Mouse (Mus musculus) forebrain, embryonic 14.5 days (tissue): ENCODE data around the gene Lrp5. TPM values are rescaled to one million over a fixed set of nuclear protein-coding genes. Genes with fewer than 3 reads are reported as not detected.
A peak's percentile ranks its signal among the peaks of the same experiment; 100 is the strongest.

Source experiments
- ATAC-seq: fragments of 200-750 bp; cut with Nextera tagmentation; 2 replicates; pipeline ENCODE4 v1.8.0; 2017; ENCODE audit warnings: mild to moderate bottlenecking, moderate library complexity
- DNase-seq: peaks from one replicate; pipeline ENCODE4 v3.0.0-alpha.2; 2015; ENCODE audit warnings: low spot score
- H3K27ac ChIP-seq: fragments of 300-500 bp; sonication (generic); 2 replicates; pipeline ENCODE4 v1.5.1; 2014; ENCODE audit warnings: low read depth, mild to moderate bottlenecking, control low read depth, low read length, moderate library complexity
- H3K27me3 ChIP-seq: fragments of 300-500 bp; sonication (generic); replicated peaks from 2 replicates; pipeline ENCODE4 v1.6.1; 2014; ENCODE audit warnings: low read length, control low read depth, mixed read lengths; ENCODE audit not compliant: control insufficient read depth, insufficient read depth
- H3K36me3 ChIP-seq: fragments of 300-500 bp; sonication (generic); 2 replicates; pipeline ENCODE4 v1.6.1; 2014; ENCODE audit warnings: low read length, control low read depth; ENCODE audit not compliant: control insufficient read depth, insufficient read depth
- H3K4me1 ChIP-seq: fragments of 300-500 bp; sonication (generic); 2 replicates; pipeline ENCODE4 v1.6.1; 2014; ENCODE audit warnings: antibody characterized with exemption, low read length, control low read depth; ENCODE audit not compliant: control insufficient read depth, insufficient read depth
- H3K4me2 ChIP-seq: fragments of 300-500 bp; sonication (generic); 2 replicates; pipeline ENCODE4 v1.6.1; 2014; ENCODE audit warnings: mild to moderate bottlenecking, control low read depth, low read length
- H3K4me3 ChIP-seq: fragments of 300-500 bp; sonication (generic); 2 replicates; pipeline ENCODE4 v1.5.1; 2014; ENCODE audit warnings: low read depth, low read length, control low read depth
- H3K9ac ChIP-seq: fragments of 300-500 bp; sonication (generic); 2 replicates; pipeline ENCODE4 v1.6.1; 2014; ENCODE audit warnings: mild to moderate bottlenecking, low read length, control low read depth, moderate library complexity
- H3K9me3 ChIP-seq: fragments of 300-500 bp; sonication (generic); replicated peaks from 2 replicates; pipeline ENCODE4 v1.6.1; 2016; ENCODE audit warnings: low read length, control low read depth, mixed read lengths; ENCODE audit not compliant: control insufficient read depth
- WGBS: fragments of 180-500 bp; shearing (Covaris S2); extraction: QIAGEN DNeasy Blood & Tissue Kit; methylation state at CpG from one replicate; pipeline ENCODE4 v1.1.7; 2014; 5-methylcytosine and 5-hydroxymethylcytosine counted together
- polyA plus RNA-seq: library from polyadenylated mRNA; unstranded; fragments of >200 nt; fragmentation: Nextera tagmentation; extraction: Ambion mirVana; gene quantifications from 2 replicates; pipeline ENCODE4 v1.2.1, GENCODE M21; 2014

Lrp5 gene
- polyA plus RNA-seq, 1 experiment from 2014 or later, result 1.8 TPM

DNA sequence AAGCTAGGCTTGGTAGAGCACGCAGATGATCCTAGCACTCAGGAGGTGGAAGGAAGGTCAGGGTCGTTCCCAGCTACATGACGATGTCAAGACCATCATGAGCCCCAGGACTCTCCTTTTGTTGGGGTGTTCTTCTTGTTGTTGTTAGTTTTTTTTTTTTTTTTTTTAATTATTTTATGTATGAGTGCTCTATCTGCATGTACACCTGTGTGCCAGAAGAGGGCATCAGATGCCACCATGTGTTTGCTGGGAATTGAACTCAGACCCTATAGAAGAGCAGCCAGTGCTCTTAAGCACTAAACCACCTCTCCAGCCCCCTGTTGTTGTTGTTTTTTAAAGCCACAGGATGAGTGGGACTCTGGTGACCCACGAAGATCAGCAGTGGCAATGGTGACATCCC lies 63.1 kb downstream of the Lrp5 start:
- H3K4me2 ChIP-seq, result no peak overlapping the region
- no peaks in the 10 kb centered on the region for H3K4me1 ChIP-seq
- 93% methylated on average over 4 of the region's 4 CpGs for WGBS
- H3K27ac ChIP-seq, result no peak overlapping the region
- H3K9ac ChIP-seq, result no peak overlapping the region
- no peaks in the 10 kb centered on the region for H3K9me3 ChIP-seq
- DNase-seq (no peak), ATAC-seq (no peak)
- H3K4me3 ChIP-seq, result no peak overlapping the region
- H3K27me3 ChIP-seq, result no peaks in the 10 kb centered on the region
- H3K36me3 ChIP-seq, result peaks cover 50% of the 10 kb centered on the region

DNA sequence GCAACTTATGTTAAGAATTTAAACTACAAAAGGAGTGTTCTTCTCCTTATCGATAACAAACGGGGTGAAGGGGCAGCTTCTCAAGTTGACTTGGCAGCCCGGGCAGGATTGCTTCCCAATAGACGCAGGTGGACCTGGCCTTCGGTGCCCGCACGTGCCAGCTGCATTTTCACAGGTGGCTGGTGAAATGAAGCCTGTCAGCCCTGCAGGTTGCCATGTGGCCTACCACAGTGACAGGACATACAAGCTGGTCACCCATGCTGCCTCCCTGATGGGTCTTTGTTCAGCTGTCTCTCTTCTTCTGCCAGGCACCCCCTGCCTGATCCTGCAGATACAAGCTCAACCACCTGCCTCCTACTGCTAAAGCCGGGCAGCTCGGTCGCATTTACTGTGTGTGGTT lies 65.5 kb downstream of the Lrp5 start:
- no peak for ATAC-seq
- no peak overlapping the region for H3K27ac ChIP-seq
- no peaks in the 10 kb centered on the region for H3K9me3 ChIP-seq
- H3K27me3 ChIP-seq, result no peaks in the 10 kb centered on the region
- no peak for DNase-seq
- 95% methylated on average over 10 of the region's 10 CpGs for WGBS
- H3K4me3 ChIP-seq, result no peak overlapping the region
- H3K4me2 ChIP-seq, result no peak overlapping the region
- H3K9ac ChIP-seq, result no peak overlapping the region
- H3K4me1 ChIP-seq, result no peaks in the 10 kb centered on the region
- peaks cover 37% of the 10 kb centered on the region for H3K36me3 ChIP-seq

DNA sequence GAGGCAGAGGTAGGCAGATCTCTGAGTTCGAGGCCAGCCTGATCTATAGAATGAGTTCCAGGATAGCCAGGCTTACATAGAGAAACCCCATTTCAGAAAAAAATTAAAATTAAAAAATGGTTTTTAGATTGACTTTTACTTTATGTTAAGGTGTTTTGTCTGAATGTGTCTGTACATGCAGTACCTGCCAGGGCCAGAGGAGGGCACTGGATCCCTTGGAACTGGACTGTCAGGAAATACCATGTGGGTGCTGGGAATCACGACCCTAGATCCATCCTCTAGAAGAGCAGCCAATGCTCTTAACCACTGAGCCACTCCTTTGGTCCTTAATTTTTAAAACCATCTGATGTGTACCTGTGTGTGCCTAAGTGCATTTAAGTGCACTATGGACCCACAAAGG lies 67.0 kb downstream of the Lrp5 start:
- Histone ChIP-seq H3K4me3 (no peak overlapping the region), H3K36me3 (peaks cover 47% of the 10 kb centered on the region), H3K27ac (no peak overlapping the region), H3K4me1 (no peaks in the 10 kb centered on the region), H3K27me3 (no peaks in the 10 kb centered on the region), H3K9me3 (no peaks in the 10 kb centered on the region), H3K9ac (no peak overlapping the region), H3K4me2 (no peak overlapping the region)
- DNase-seq (no peak), ATAC-seq (no peak)
- WGBS, result 81% methylated on average over 2 of the region's 2 CpGs

DNA sequence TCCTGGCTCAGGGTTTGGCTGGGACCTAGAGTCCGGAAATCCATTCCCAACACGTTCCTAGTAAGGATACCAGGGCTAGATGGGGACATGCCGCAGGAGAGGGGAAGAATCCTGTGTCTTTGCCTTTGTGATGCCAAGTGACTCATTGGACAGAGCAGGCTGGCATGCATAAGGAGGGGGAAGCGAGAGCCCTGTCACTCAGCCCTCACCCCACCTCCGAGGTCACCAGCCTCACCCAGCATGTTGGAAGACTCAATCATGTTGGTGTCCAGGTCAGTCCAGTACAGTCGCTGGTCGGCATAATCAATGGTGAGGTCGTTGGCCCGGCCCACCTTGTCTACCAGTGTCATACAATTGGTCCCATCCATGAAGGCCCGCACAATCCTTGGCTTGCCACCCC lies 72.4 kb downstream of the Lrp5 start:
- H3K36me3 ChIP-seq, result peaks cover 42% of the 10 kb centered on the region
- H3K9ac ChIP-seq, result no peak overlapping the region
- 96% methylated on average over 10 of the region's 10 CpGs for WGBS
- H3K27ac ChIP-seq, result no peak overlapping the region
- H3K4me2 ChIP-seq, result no peak overlapping the region
- H3K9me3 ChIP-seq, result no peaks in the 10 kb centered on the region
- H3K27me3 ChIP-seq, result no peaks in the 10 kb centered on the region
- ATAC-seq (no peak), DNase-seq (no peak)
- no peak overlapping the region for H3K4me3 ChIP-seq
- H3K4me1 ChIP-seq, result no peaks in the 10 kb centered on the region

DNA sequence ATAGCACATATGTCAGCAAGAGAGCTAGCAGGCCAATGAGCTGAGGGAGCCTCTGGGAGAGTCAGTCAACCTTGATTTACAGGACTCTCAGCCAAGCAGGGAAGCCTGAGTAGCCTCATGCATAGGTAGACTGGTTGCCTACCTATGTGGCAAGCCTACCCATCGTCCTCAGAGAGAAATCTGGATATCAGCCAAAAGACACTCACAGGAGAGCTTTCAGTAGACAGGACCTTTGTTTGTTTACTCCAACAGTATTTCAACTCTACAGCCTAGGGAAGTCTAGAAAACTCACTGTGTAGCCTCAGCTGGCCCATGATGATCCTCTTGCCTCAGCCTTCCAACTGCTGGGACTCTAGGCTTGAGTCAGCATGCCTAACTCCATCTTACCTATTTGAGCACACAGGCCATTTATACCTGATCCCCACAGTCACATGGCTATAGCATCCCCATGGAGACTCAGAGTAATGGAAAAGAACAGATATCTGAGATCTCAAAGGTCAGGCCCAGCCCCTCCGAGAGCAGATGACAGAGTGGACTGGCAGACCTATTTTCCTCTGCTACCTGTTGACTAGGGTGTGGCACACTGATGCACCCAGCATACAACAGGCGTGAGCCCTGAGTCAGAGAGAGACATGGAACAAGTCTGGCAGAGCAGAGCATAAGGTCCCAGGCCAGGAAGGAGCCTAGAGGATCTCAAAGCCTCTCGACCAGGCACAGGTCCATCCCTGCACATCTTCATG lies 73.7 kb downstream of the Lrp5 start:
- Histone ChIP-seq H3K4me2 (no peak overlapping the region), H3K4me3 (no peak overlapping the region), H3K27me3 (no peaks in the 10 kb centered on the region), H3K27ac (no peak overlapping the region), H3K9me3 (no peaks in the 10 kb centered on the region), H3K4me1 (no peaks in the 10 kb centered on the region), H3K9ac (no peak overlapping the region), H3K36me3 (peaks cover 38% of the 10 kb centered on the region)
- 89% methylated on average over 4 of the region's 4 CpGs for WGBS
- DNase-seq (no peak), ATAC-seq (no peak)

DNA sequence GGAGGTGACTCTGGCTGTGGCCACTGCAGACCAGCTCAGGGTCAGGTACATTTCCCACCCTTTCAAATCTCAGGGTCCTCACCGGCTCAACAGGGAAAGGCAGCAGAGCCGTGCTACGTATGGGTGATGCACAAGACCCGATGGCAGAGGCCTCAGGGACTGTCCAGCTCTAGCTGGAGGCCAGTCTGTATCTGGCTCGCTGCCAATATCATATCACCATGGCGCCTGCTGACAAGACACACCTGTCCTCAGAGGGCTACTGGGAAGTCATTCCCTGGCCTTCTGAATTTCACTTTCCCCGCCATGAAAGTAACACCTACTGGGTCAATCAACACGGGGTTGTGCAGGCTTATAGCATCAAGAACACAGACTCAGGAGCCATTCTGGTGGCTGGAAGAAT lies 74.6 kb downstream of the Lrp5 start:
- Histone ChIP-seq H3K27ac (no peak overlapping the region), H3K27me3 (no peaks in the 10 kb centered on the region), H3K9me3 (no peaks in the 10 kb centered on the region), H3K4me3 (no peak overlapping the region), H3K36me3 (peaks cover 38% of the 10 kb centered on the region), H3K9ac (no peak overlapping the region), H3K4me2 (no peak overlapping the region), H3K4me1 (no peaks in the 10 kb centered on the region)
- ATAC-seq (no peak), DNase-seq (no peak)
- WGBS, result 90% methylated on average over 8 of the region's 8 CpGs

DNA sequence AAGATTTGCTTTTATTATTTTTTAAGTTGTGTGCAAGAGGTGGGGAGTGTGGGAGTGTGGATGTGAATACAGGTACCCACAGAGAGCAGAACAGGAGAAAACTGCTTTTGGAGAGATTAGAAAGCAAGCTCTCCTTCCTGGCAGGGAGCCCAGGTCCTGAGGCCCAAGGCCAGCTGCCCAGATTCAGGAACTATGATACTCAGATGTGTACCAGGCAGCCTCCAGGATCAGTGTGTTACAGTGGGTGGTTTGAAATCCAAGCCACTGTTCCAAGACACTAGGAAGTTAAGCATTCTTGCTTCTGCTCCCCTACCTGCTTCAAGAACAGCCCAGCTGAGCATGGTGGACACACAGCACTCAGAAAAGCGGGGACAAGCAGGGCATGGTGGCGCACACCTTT lies 75.5 kb downstream of the Lrp5 start:
- 86% methylated on average over 2 of the region's 2 CpGs for WGBS
- DNase-seq (peak; percentile 12), ATAC-seq (no peak)
- H3K4me3 ChIP-seq, result no peak overlapping the region
- H3K36me3 ChIP-seq, result peaks cover 38% of the 10 kb centered on the region
- H3K9me3 ChIP-seq, result no peaks in the 10 kb centered on the region
- H3K27ac ChIP-seq, result no peak overlapping the region
- no peak overlapping the region for H3K9ac ChIP-seq
- no peak overlapping the region for H3K4me2 ChIP-seq
- H3K4me1 ChIP-seq, result no peaks in the 10 kb centered on the region
- no peaks in the 10 kb centered on the region for H3K27me3 ChIP-seq

DNA sequence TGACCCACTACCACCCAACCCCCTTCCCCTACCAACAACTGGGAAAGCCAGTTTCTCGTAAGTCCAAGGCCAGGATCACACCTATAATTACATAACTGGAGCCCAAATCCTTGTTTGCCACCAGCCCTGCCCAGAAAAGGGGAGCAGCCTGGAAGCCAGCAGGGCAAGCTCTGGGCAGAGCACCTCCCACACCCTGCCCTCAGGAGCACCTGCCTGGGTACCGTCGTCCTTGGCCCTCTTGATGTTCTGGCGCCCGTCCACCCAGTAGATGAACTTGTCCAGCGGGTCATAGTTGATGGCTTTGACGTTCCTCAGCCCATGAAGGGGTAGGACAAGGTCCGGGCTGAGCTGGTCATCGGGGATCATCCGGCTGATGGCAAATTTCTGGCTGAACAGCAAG lies 76.5 kb downstream of the Lrp5 start:
- H3K27me3 ChIP-seq, result no peaks in the 10 kb centered on the region
- no peaks in the 10 kb centered on the region for H3K4me1 ChIP-seq
- H3K27ac ChIP-seq, result no peak overlapping the region
- H3K9ac ChIP-seq, result no peak overlapping the region
- H3K9me3 ChIP-seq, result no peaks in the 10 kb centered on the region
- H3K4me2 ChIP-seq, result no peak overlapping the region
- 91% methylated on average over 10 of the region's 10 CpGs for WGBS
- H3K36me3 ChIP-seq, result peaks cover 38% of the 10 kb centered on the region
- ATAC-seq, result no peak
- DNase-seq, result no peak
- no peak overlapping the region for H3K4me3 ChIP-seq

DNA sequence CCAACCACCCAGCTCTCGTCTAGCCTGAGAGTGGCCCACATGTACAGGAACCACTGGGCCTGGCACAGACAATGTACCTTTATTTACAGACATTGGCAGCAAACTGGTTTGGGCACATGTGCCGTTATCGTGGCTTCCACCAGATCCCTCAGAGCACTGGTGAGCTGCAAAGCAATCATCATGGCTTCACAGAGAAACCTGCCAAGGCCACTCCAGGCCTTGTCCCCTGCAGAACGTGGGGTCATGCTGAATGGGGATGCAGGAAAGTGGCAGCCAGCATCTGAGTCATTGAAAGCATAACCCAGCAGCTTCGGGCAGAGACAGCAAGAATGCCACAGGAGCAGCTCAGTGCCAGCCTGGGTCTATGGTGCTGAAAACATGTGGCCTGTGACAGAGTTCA lies 92.0 kb downstream of the Lrp5 start:
- H3K36me3 ChIP-seq, result peaks cover 50% of the 10 kb centered on the region
- 88% methylated on average over 5 of the region's 5 CpGs for WGBS
- H3K27ac ChIP-seq, result no peak overlapping the region

More for the DNA sequence above, 92.0 kb downstream of the Lrp5 start:
- H3K4me2 ChIP-seq, result no peak overlapping the region
- no peaks in the 10 kb centered on the region for H3K4me1 ChIP-seq
- DNase-seq, result no peak
- ATAC-seq, result no peak
- no peak overlapping the region for H3K4me3 ChIP-seq
- no peaks in the 10 kb centered on the region for H3K9me3 ChIP-seq
- no peaks in the 10 kb centered on the region for H3K27me3 ChIP-seq
- no peak overlapping the region for H3K9ac ChIP-seq
